Mouse (Mus musculus) limb, embryonic 13.5 days (tissue): Measurements from ENCODE around the gene Rab31. TPM values are rescaled to one million over a fixed set of nuclear protein-coding genes. Genes with fewer than 3 reads are reported as not detected.

Experiments used
- ATAC-seq: fragments of 200-750 bp; cut with Nextera tagmentation; 2 replicates; pipeline ENCODE4 v1.8.0; 2017; ENCODE audit warnings: low read depth, moderate number of reproducible peaks, moderate TSS enrichment; ENCODE audit not compliant: low FRiP score
- H3K27ac ChIP-seq: fragments of 300-500 bp; sonication (generic); 2 replicates; pipeline ENCODE4 v1.5.1; 2015; ENCODE audit warnings: inconsistent platforms, mild to moderate bottlenecking, moderate library complexity
- H3K27me3 ChIP-seq: fragments of 300-500 bp; sonication (generic); 2 replicates; pipeline ENCODE4 v1.6.1; 2015; ENCODE audit warnings: mild to moderate bottlenecking, inconsistent platforms
- H3K36me3 ChIP-seq: fragments of 300-500 bp; sonication (generic); 2 replicates; pipeline ENCODE4 v1.6.1; 2015; ENCODE audit warnings: inconsistent platforms, mild to moderate bottlenecking, moderate library complexity
- H3K4me1 ChIP-seq: fragments of 300-500 bp; sonication (generic); 2 replicates; pipeline ENCODE4 v1.6.1; 2015; ENCODE audit warnings: inconsistent platforms
- H3K4me2 ChIP-seq: fragments of 300-500 bp; sonication (generic); replicated peaks from 2 replicates; pipeline ENCODE4 v1.6.1; 2015; ENCODE audit warnings: inconsistent platforms, mild to moderate bottlenecking, moderate library complexity
- H3K4me3 ChIP-seq: fragments of 300-500 bp; sonication (generic); 2 replicates; pipeline ENCODE4 v1.5.1; 2015; ENCODE audit warnings: moderate library complexity, mild to moderate bottlenecking, inconsistent platforms
- H3K9ac ChIP-seq: fragments of 300-500 bp; sonication (generic); 2 replicates; pipeline ENCODE4 v1.6.1; 2015; ENCODE audit warnings: mild to moderate bottlenecking, inconsistent platforms
- H3K9me3 ChIP-seq: fragments of 300-500 bp; sonication (generic); 2 replicates; pipeline ENCODE4 v1.6.1; 2016; ENCODE audit warnings: inconsistent platforms
- WGBS: fragments of 180-500 bp; shearing (Covaris S2); methylation state at CpG from one replicate; pipeline ENCODE4 v1.1.7; 2015; 5-methylcytosine and 5-hydroxymethylcytosine counted together
- polyA plus RNA-seq: library from polyadenylated mRNA; unstranded; fragments of >200 nt; fragmentation: Nextera tagmentation; extraction: Ambion mirVana; gene quantifications from 2 replicates; pipeline ENCODE4 v1.2.1, GENCODE M21; 2015

The Rab31 gene
- polyA plus RNA-seq, 1 experiment from 2014 or later: 61.6 TPM

- Histone ChIP-seq H3K4me3 (no peak overlapping the region), H3K4me2 (no peak overlapping the region), H3K9me3 (peaks cover 12% of the 10 kb centered on the region), H3K36me3 (peaks cover 16% of the 10 kb centered on the region; the same call in 1 of the 2 replicates), H3K27ac (no peak overlapping the region), H3K27me3 (no peaks in the 10 kb centered on the region), H3K9ac (no peak overlapping the region), H3K4me1 (no peaks in the 10 kb centered on the region)
- ATAC-seq: no peak
- WGBS: 90% methylated on average over 6 of the region's 6 CpGs
Observed at GRCm38 (mm10) chr17:65746314-65746713, 26.2 kb downstream of the Rab31 start.

GRCm38 (mm10) chr17:65743664-65744330 lies 28.8 kb downstream of the Rab31 start:
- no peaks in the 10 kb centered on the region for H3K27me3 ChIP-seq
- ATAC-seq: no peak
- WGBS: 73% methylated on average over 11 of the region's 11 CpGs
- no peak overlapping the region for H3K4me3 ChIP-seq
- H3K36me3 ChIP-seq: peaks cover 13% of the 10 kb centered on the region; the same call in 1 of the 2 replicates
- no peaks in the 10 kb centered on the region for H3K4me1 ChIP-seq
- peaks cover 9% of the 10 kb centered on the region; the same call in 1 of the 2 replicates for H3K9me3 ChIP-seq
- H3K27ac ChIP-seq: no peak overlapping the region
- no peak overlapping the region for H3K9ac ChIP-seq
- no peak overlapping the region for H3K4me2 ChIP-seq

- no peak overlapping the region for H3K9ac ChIP-seq
- 40% methylated on average over 4 of the region's 4 CpGs for WGBS
- peaks cover 13% of the 10 kb centered on the region; the same call in 1 of the 2 replicates for H3K36me3 ChIP-seq
- no peak overlapping the region for H3K4me2 ChIP-seq
- H3K4me1 ChIP-seq: no peaks in the 10 kb centered on the region
- H3K27ac ChIP-seq: no peak overlapping the region
- no peak overlapping the region for H3K4me3 ChIP-seq
- H3K9me3 ChIP-seq: peaks cover 7% of the 10 kb centered on the region; the same call in 1 of the 2 replicates
- ATAC-seq: no peak
- H3K27me3 ChIP-seq: no peaks in the 10 kb centered on the region
Observed at GRCm38 (mm10) chr17:65742969-65743368, 29.6 kb downstream of the Rab31 start.

GRCm38 (mm10) chr17:65742245-65742905 lies 30.2 kb downstream of the Rab31 start:
- H3K4me2 ChIP-seq: no peak overlapping the region
- peaks cover 6% of the 10 kb centered on the region; the same call in 1 of the 2 replicates for H3K9me3 ChIP-seq
- H3K27me3 ChIP-seq: no peaks in the 10 kb centered on the region
- peaks cover 13% of the 10 kb centered on the region; the same call in 1 of the 2 replicates for H3K36me3 ChIP-seq
- ATAC-seq: no peak
- no peak overlapping the region for H3K27ac ChIP-seq
- no peaks in the 10 kb centered on the region for H3K4me1 ChIP-seq
- WGBS: 81% methylated on average over 10 of the region's 10 CpGs
- H3K4me3 ChIP-seq: no peak overlapping the region
- H3K9ac ChIP-seq: no peak overlapping the region

GRCm38 (mm10) chr17:65741565-65741964 lies 31.0 kb downstream of the Rab31 start:
- Histone ChIP-seq H3K27me3 (no peaks in the 10 kb centered on the region), H3K4me3 (no peak overlapping the region), H3K27ac (no peak overlapping the region), H3K9ac (no peak overlapping the region), H3K36me3 (peaks cover 13% of the 10 kb centered on the region; the same call in 1 of the 2 replicates), H3K4me2 (no peak overlapping the region), H3K4me1 (no peaks in the 10 kb centered on the region), H3K9me3 (peaks cover 6% of the 10 kb centered on the region; the same call in 1 of the 2 replicates)
- WGBS: 86% methylated on average over 4 of the region's 4 CpGs
- ATAC-seq: no peak

GRCm38 (mm10) chr17:65739874-65740725 lies 32.5 kb downstream of the Rab31 start:
- Histone ChIP-seq H3K27me3 (no peaks in the 10 kb centered on the region), H3K4me3 (no peak overlapping the region), H3K4me2 (no peak overlapping the region), H3K9me3 (peaks cover 6% of the 10 kb centered on the region; the same call in 1 of the 2 replicates), H3K4me1 (no peaks in the 10 kb centered on the region), H3K9ac (no peak overlapping the region), H3K27ac (no peak overlapping the region), H3K36me3 (peaks cover 13% of the 10 kb centered on the region; the same call in 1 of the 2 replicates)
- no peak for ATAC-seq
- 82% methylated on average over 15 of the region's 15 CpGs for WGBS

- no peak for ATAC-seq
- Histone ChIP-seq H3K9ac (no peak overlapping the region), H3K27me3 (no peaks in the 10 kb centered on the region), H3K27ac (no peak overlapping the region), H3K36me3 (no peaks in the 10 kb centered on the region), H3K9me3 (no peaks in the 10 kb centered on the region), H3K4me1 (no peaks in the 10 kb centered on the region), H3K4me2 (no peak overlapping the region), H3K4me3 (no peak overlapping the region)
- WGBS: 88% methylated on average over 6 of the region's 6 CpGs
Observed at GRCm38 (mm10) chr17:65737622-65738021, 34.9 kb downstream of the Rab31 start.

GRCm38 (mm10) chr17:65737175-65737574 lies 35.4 kb downstream of the Rab31 start:
- H3K27ac ChIP-seq: no peak overlapping the region
- H3K4me3 ChIP-seq: no peak overlapping the region
- no peaks in the 10 kb centered on the region for H3K9me3 ChIP-seq
- H3K4me1 ChIP-seq: no peaks in the 10 kb centered on the region
- H3K27me3 ChIP-seq: no peaks in the 10 kb centered on the region
- no peak overlapping the region for H3K4me2 ChIP-seq
- H3K9ac ChIP-seq: no peak overlapping the region
- 72% methylated on average over 5 of the region's 5 CpGs for WGBS
- no peaks in the 10 kb centered on the region for H3K36me3 ChIP-seq
- no peak for ATAC-seq

GRCm38 (mm10) chr17:65735088-65735487 lies 37.5 kb downstream of the Rab31 start:
- no peaks in the 10 kb centered on the region for H3K4me1 ChIP-seq
- H3K27ac ChIP-seq: no peak overlapping the region
- H3K4me2 ChIP-seq: no peak overlapping the region
- no peaks in the 10 kb centered on the region for H3K27me3 ChIP-seq
- no peak overlapping the region for H3K4me3 ChIP-seq
- no peaks in the 10 kb centered on the region for H3K9me3 ChIP-seq
- no peaks in the 10 kb centered on the region for H3K36me3 ChIP-seq
- H3K9ac ChIP-seq: no peak overlapping the region
- ATAC-seq: no peak
- 95% methylated on average over 2 of the region's 2 CpGs for WGBS

- no peaks in the 10 kb centered on the region for H3K36me3 ChIP-seq
- no peak for ATAC-seq
- H3K9ac ChIP-seq: no peak overlapping the region
- H3K9me3 ChIP-seq: no peaks in the 10 kb centered on the region
- 73% methylated on average over 4 of the region's 4 CpGs for WGBS
- H3K4me2 ChIP-seq: no peak overlapping the region
- no peaks in the 10 kb centered on the region for H3K4me1 ChIP-seq
- H3K27me3 ChIP-seq: no peaks in the 10 kb centered on the region
- H3K27ac ChIP-seq: no peak overlapping the region
- no peak overlapping the region for H3K4me3 ChIP-seq
Observed at GRCm38 (mm10) chr17:65732666-65733065, 39.9 kb downstream of the Rab31 start.

- H3K4me1 ChIP-seq: 0 out of 2 replicates have a peak, but pooled peaks cover 4% of the 10 kb centered on the region
- no peak overlapping the region for H3K4me3 ChIP-seq
- ATAC-seq: no peak
- 91% methylated on average over 9 of the region's 9 CpGs for WGBS
- no peak overlapping the region for H3K4me2 ChIP-seq
- H3K9ac ChIP-seq: no peak overlapping the region
- no peak overlapping the region for H3K27ac ChIP-seq
- no peaks in the 10 kb centered on the region for H3K9me3 ChIP-seq
- no peaks in the 10 kb centered on the region for H3K27me3 ChIP-seq
- no peaks in the 10 kb centered on the region for H3K36me3 ChIP-seq
Observed at GRCm38 (mm10) chr17:65731710-65732109, 40.8 kb downstream of the Rab31 start.
